In genomic region chr9:10076282-10076681, GRCm38 (mm10) we compare ENCODE assay signal across 18 mouse cellular contexts.
"Had no signal": no experiment of that assay in that cellular context is flagged by ENCODE, and none has a peak within 500 bp of the region (broad histone marks: within the 10 kb centered on the region; RNA-seq: fewer than 3 reads in every experiment).

No protein-coding gene starts in this region.

- H3K36me3 ChIP-seq: lung, embryonic 15.5 days; midbrain, embryonic 12.5 days; midbrain, embryonic 15.5 days; neural tube, embryonic 12.5 days had no signal

- H3K4me2 ChIP-seq: lung, embryonic 15.5 days; midbrain, embryonic 12.5 days; midbrain, embryonic 15.5 days; neural tube, embryonic 12.5 days had no signal

- ATAC-seq: liver, postnatal 0 days; lung, postnatal 0 days; midbrain, embryonic 15.5 days had no signal

- H3K9me3 ChIP-seq: lung, embryonic 15.5 days; megakaryocyte, embryonic 14.5 days; midbrain, embryonic 12.5 days; midbrain, embryonic 15.5 days; neural tube, embryonic 12.5 days had no signal

- H3K27me3 ChIP-seq: lung, embryonic 15.5 days; megakaryocyte, embryonic 14.5 days; midbrain, embryonic 12.5 days; midbrain, embryonic 15.5 days; neural tube, embryonic 12.5 days had no signal

- H3K4me3 ChIP-seq: lung, embryonic 15.5 days; megakaryocyte, embryonic 14.5 days; midbrain, embryonic 12.5 days; midbrain, embryonic 15.5 days; neural tube, embryonic 12.5 days had no signal

- H3K27ac ChIP-seq: lung, embryonic 15.5 days; macrophage; midbrain, embryonic 12.5 days; midbrain, embryonic 15.5 days; neural tube, embryonic 12.5 days had no signal

- H3K4me1 ChIP-seq: lung, embryonic 15.5 days; megakaryocyte, embryonic 14.5 days; midbrain, embryonic 12.5 days; midbrain, embryonic 15.5 days; neural tube, embryonic 12.5 days had no signal

- DNase-seq: liver, postnatal 0 days; lung, adult 2 months; lung, postnatal 14 days; lung, postnatal 36 days; right cerebral cortex, adult 18-20 months; right cerebral cortex, postnatal 25 days; right cerebral cortex, postnatal 4 days; spleen, adult 18-20 months; thymus, adult 18-20 months; thymus, postnatal 14 days; thymus, postnatal 36 days had no signal

- H3K9ac ChIP-seq: liver, postnatal 0 days; lung, embryonic 15.5 days; midbrain, embryonic 12.5 days; midbrain, embryonic 15.5 days; neural tube, embryonic 12.5 days had no signal
